Mouse (Mus musculus) erythroblast, adult 5-6 weeks (primary cell): ENCODE measurements around the gene Gm7954. TPM values are rescaled to one million over a fixed set of nuclear protein-coding genes. Genes with fewer than 3 reads are reported as not detected.
"Not testable (repeated sequence)": the region's sequence is repeated elsewhere in the genome, so short reads cannot be mapped to it uniquely, and the experiment has no call there.

Experiments
- ATAC-seq: replicated peaks from 2 replicates; pipeline ENCODE4 v1.8.0; 2016; ENCODE audit warnings: moderate number of reproducible peaks, mild to moderate bottlenecking, moderate TSS enrichment, inconsistent platforms; ENCODE audit not compliant: poor library complexity, low FRiP score, severe bottlenecking
- total RNA-seq, 2 experiments: library from RNA; stranded (forward) in 1 of 2; stranded (reverse) in 1 of 2; fragments of 150-400 nt in 1 of 2; fragments of 200-764, 138-1000 nt in 1 of 2; gene quantifications; 2 replicates each; pipeline versions ENCODE4 v1.2.3 to v1.2.4; 2015 to 2017; ENCODE audit warnings: low replicate concordance in 2 of 2

Gene Gm7954
- not detected in 2 replicates for total RNA-seq (2015; ENCODE audit: low replicate concordance)
- not detected in 2 replicates for total RNA-seq (2017; ENCODE audit: low replicate concordance)

DNA sequence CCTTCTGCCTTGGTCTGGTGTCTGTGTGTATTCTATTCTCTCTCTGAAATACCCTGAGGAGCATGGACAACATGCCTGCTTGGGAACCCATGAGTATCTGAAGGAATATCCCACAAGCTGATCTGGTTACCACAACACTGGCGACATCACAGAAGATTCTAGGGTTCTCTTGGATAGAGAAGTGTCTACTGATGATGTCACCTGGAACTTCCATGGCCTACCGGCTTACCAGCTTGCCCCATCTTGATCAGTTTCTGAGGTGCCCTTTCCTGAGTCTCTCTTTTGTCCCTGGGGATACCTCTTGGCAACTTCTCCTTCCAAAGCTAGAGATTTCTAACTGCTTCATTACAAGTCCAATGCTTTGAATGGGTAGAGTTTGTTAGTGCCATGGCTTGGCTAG is at the start of gene Gm7954:
Gene Gm7954 (minus strand): TSS at position 101 of the 400 bp plus-strand sequence.
- not testable (repeated sequence) for ATAC-seq

DNA sequence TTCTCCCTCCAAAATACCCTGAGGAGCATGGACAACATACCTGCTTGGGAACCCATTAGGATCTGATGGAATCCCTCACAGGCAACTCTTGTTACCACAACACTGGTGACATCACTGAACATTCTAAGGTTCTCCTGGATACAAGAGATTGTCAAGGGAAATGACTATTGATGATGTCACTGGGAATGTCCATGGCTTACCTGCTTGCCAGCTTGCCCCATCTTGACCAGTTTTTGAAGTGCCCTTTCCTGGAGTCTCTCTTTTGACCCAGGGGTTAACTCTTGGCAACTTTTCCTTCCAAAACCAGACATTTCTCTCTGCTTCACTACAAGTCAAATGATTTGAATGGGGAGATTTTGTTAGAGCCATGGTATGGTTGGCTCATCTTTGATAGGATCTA is 36.1 kb upstream of the Gm7954 start, which contains the start of gene Gm3486:
Gene Gm3486 (minus strand): TSS at position 101 of the 400 bp plus-strand sequence.
- ATAC-seq: not testable (repeated sequence)

DNA sequence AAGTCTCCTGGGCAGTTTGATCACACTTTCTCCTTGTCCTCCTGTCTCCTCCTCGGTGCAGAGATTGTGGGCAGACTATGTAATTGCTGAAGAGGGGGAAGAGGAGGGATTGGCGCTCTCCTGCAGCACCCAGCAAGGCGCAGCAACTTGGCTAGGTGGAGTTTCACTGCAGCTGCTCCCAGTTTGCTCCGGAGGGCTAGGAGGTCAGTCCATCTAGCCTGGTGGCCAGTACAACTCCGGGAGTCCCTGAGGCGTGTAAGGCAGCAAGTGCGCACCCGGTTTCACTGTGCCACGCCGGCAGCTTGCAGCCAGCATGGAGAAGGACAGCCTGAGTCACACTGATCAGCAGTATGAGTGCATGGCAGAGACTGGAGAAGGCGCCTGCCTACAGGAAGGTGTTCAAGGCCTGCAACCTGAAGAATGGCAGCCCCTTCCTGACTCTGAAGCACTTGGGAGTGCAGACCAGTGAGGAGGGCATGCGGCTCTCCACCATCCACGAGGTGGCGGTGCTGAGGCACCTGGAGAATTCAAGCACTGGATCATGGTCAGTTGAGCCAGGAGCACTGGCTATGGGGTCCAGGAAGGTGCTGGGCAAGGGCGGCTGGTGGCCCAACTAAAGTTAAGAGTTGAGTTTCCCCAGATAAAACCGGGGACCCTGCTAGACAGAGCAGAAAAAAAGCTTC is 27.8 kb downstream of the Gm7954 start:
- ATAC-seq: not testable (repeated sequence)

DNA sequence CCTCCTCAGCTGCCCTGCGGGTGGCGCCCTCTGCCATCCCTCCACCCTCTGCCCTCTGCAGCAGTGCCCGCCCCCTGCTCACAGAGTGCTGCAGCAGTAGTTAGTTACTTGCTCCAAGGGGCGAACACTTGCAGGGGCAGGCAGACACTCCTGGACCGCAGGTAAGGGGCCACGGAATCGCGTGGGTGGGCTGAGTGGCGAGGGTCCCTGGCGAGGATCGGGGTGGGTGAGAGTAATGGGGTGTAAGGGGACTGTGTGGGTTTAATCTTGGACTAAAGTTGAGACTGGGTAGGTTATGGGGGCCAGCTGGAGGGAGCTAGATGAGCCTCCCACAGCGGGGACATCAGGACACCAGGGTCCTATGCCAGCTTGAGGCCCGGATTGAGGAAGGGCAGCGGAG is 28.6 kb downstream of the Gm7954 start:
- not testable (repeated sequence) for ATAC-seq

DNA sequence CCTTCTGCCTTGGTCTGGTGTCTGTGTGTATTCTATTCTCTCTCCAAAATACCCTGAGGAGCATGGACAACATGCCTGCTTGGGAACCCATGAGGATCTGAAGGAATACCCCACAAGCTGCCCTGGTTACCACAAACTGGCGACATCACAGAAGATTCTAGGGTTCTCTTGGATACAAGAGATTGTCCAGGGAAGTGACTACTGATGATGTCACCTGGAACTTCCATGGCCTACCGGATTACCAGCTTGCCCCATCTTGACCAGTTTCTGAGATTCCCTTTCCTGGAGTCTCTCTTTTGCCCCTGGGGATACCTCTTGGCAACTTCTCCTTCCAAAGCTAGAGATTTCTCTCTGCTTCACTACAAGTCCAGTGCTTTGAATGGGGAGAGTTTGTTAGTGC is 45.1 kb downstream of the Gm7954 start, which contains the start of gene Gm6482:
Gene Gm6482 (minus strand): TSS at position 101 of the 400 bp plus-strand sequence.
- not testable (repeated sequence) for ATAC-seq

Other genes with a start within 250 kb of the Gm7954 start
- not detected in 2 replicates for gene Gm2832, start 174.7 kb downstream of the Gm7954 start, total RNA-seq (2015; ENCODE audit: low replicate concordance)
- not detected in 2 replicates for gene Gm2832, start 174.7 kb downstream of the Gm7954 start, total RNA-seq (2017; ENCODE audit: low replicate concordance)
- gene Gm5798, start 104.9 kb downstream of the Gm7954 start, total RNA-seq (2015; ENCODE audit: low replicate concordance): not detected in 2 replicates
- gene Gm5798, start 104.9 kb downstream of the Gm7954 start, total RNA-seq (2017; ENCODE audit: low replicate concordance): not detected in 2 replicates
- not detected in 2 replicates for gene Gm7945, start 67.1 kb downstream of the Gm7954 start, total RNA-seq (2015; ENCODE audit: low replicate concordance)
- gene Gm7945, start 67.1 kb downstream of the Gm7954 start, total RNA-seq (2017; ENCODE audit: low replicate concordance): not detected in 2 replicates
- not detected in 2 replicates for gene Gm6482, start 45.2 kb downstream of the Gm7954 start, total RNA-seq (2015; ENCODE audit: low replicate concordance)
- gene Gm6482, start 45.2 kb downstream of the Gm7954 start, total RNA-seq (2017; ENCODE audit: low replicate concordance): not detected in 2 replicates
- not detected in 2 replicates for gene Gm3486, start 36.0 kb upstream of the Gm7954 start, total RNA-seq (2015; ENCODE audit: low replicate concordance)
- gene Gm3486, start 36.0 kb upstream of the Gm7954 start, total RNA-seq (2017; ENCODE audit: low replicate concordance): not detected in 2 replicates
- gene Gm7970, start 102.1 kb upstream of the Gm7954 start, total RNA-seq (2015; ENCODE audit: low replicate concordance): not detected in 2 replicates
- gene Gm7970, start 102.1 kb upstream of the Gm7954 start, total RNA-seq (2017; ENCODE audit: low replicate concordance): not detected in 2 replicates
- not detected in 2 replicates for gene 1700049E17Rik2, start 119.7 kb upstream of the Gm7954 start, total RNA-seq (2015; ENCODE audit: low replicate concordance)
- gene 1700049E17Rik2, start 119.7 kb upstream of the Gm7954 start, total RNA-seq (2017; ENCODE audit: low replicate concordance): 0.28 TPM in 1 of 2 replicates, not detected in the other
- gene Gm3072, start 171.1 kb upstream of the Gm7954 start, total RNA-seq (2015; ENCODE audit: low replicate concordance): not detected in 2 replicates
- gene Gm3072, start 171.1 kb upstream of the Gm7954 start, total RNA-seq (2017; ENCODE audit: low replicate concordance): not detected in 2 replicates
- gene Gm3676, start 193.0 kb upstream of the Gm7954 start, total RNA-seq (2015; ENCODE audit: low replicate concordance): not detected in 2 replicates
- not detected in 2 replicates for gene Gm3676, start 193.0 kb upstream of the Gm7954 start, total RNA-seq (2017; ENCODE audit: low replicate concordance)
- gene Gm8068, start 248.4 kb upstream of the Gm7954 start, total RNA-seq (2015; ENCODE audit: low replicate concordance): not detected in 2 replicates
- gene Gm8068, start 248.4 kb upstream of the Gm7954 start, total RNA-seq (2017; ENCODE audit: low replicate concordance): not detected in 2 replicates